Mouse (Mus musculus) hindbrain, embryonic 15.5 days (tissue): Measurements from ENCODE around the gene Arid1b. TPM values are rescaled to one million over a fixed set of nuclear protein-coding genes. Genes with fewer than 3 reads are reported as not detected.

Experiments
- ATAC-seq: fragments of 200-750 bp; cut with Nextera tagmentation; 2 replicates; pipeline ENCODE4 v1.8.0; 2017; ENCODE audit warnings: low read depth, moderate number of reproducible peaks, moderate TSS enrichment; ENCODE audit not compliant: low FRiP score
- H3K27ac ChIP-seq: fragments of 300-500 bp; sonication (generic); replicated peaks from 2 replicates; pipeline ENCODE4 v1.5.1; 2015; ENCODE audit warnings: mild to moderate bottlenecking, inconsistent platforms
- H3K27me3 ChIP-seq: fragments of 300-500 bp; sonication (generic); 2 replicates; pipeline ENCODE4 v1.6.1; 2015; ENCODE audit warnings: control low read depth, inconsistent platforms
- H3K36me3 ChIP-seq: fragments of 300-500 bp; sonication (generic); 2 replicates; pipeline ENCODE4 v1.6.1; 2015; ENCODE audit warnings: control low read depth, inconsistent platforms
- H3K4me1 ChIP-seq: fragments of 300-500 bp; sonication (generic); replicated peaks from 2 replicates; pipeline ENCODE4 v1.6.1; 2015; ENCODE audit warnings: control low read depth, inconsistent platforms
- H3K4me2 ChIP-seq: fragments of 300-500 bp; sonication (generic); 2 replicates; pipeline ENCODE4 v1.6.1; 2015; ENCODE audit warnings: moderate library complexity, mild to moderate bottlenecking, inconsistent platforms
- H3K4me3 ChIP-seq: fragments of 300-500 bp; sonication (generic); 2 replicates; pipeline ENCODE4 v1.5.1; 2015; ENCODE audit warnings: mild to moderate bottlenecking, inconsistent platforms
- H3K9ac ChIP-seq: fragments of 300-500 bp; sonication (generic); 2 replicates; pipeline ENCODE4 v1.6.1; 2015; ENCODE audit warnings: inconsistent platforms
- H3K9me3 ChIP-seq: fragments of 300-500 bp; sonication (generic); 2 replicates; pipeline ENCODE4 v1.6.1; 2016; ENCODE audit warnings: control low read depth, inconsistent platforms
- WGBS: fragments of 180-500 bp; shearing (Covaris S2); methylation state at CpG from one replicate; pipeline ENCODE4 v1.1.7; 2015; 5-methylcytosine and 5-hydroxymethylcytosine counted together
- polyA plus RNA-seq: library from polyadenylated mRNA; unstranded; fragments of >200 nt; fragmentation: Nextera tagmentation; extraction: Ambion mirVana; gene quantifications from 2 replicates; pipeline ENCODE4 v1.2.1, GENCODE M21; 2015

Gene Arid1b
- polyA plus RNA-seq, 1 experiment from 2014 or later = 14.3 TPM

GRCm38 (mm10) chr17:5273118-5273517, 279.0 kb downstream of the Arid1b start:
- Histone ChIP-seq H3K27ac (no peak overlapping the region), H3K36me3 (no peaks in the 10 kb centered on the region), H3K4me1 (peaks cover 36% of the 10 kb centered on the region), H3K27me3 (no peaks in the 10 kb centered on the region), H3K4me2 (no peak overlapping the region), H3K4me3 (no peak overlapping the region), H3K9me3 (no peaks in the 10 kb centered on the region), H3K9ac (no peak overlapping the region)
- WGBS = 75% methylated on average over 3 of the region's 3 CpGs
- no peak for ATAC-seq

GRCm38 (mm10) chr17:5273685-5274084, 279.6 kb downstream of the Arid1b start:
- H3K27me3 ChIP-seq = no peaks in the 10 kb centered on the region
- 72% methylated on average over 3 of the region's 3 CpGs for WGBS

GRCm38 (mm10) chr17:5274429-5274828, 280.3 kb downstream of the Arid1b start:
- H3K4me2 ChIP-seq = no peak overlapping the region
- no peak overlapping the region for H3K4me3 ChIP-seq
- no peak overlapping the region for H3K9ac ChIP-seq
- ATAC-seq = no peak
- H3K4me1 ChIP-seq = peaks cover 32% of the 10 kb centered on the region
- H3K36me3 ChIP-seq = no peaks in the 10 kb centered on the region
- 79% methylated on average over 3 of the region's 3 CpGs for WGBS
- no peaks in the 10 kb centered on the region for H3K9me3 ChIP-seq
- no peak overlapping the region for H3K27ac ChIP-seq
- no peaks in the 10 kb centered on the region for H3K27me3 ChIP-seq

More at GRCm38 (mm10) chr17:5273685-5274084, 279.6 kb downstream of the Arid1b start:
- no peaks in the 10 kb centered on the region for H3K9me3 ChIP-seq
- no peak overlapping the region for H3K4me3 ChIP-seq
- peaks cover 36% of the 10 kb centered on the region for H3K4me1 ChIP-seq
- H3K36me3 ChIP-seq = no peaks in the 10 kb centered on the region
- H3K9ac ChIP-seq = no peak overlapping the region
- ATAC-seq = no peak
- no peak overlapping the region for H3K4me2 ChIP-seq
- H3K27ac ChIP-seq = no peak overlapping the region

GRCm38 (mm10) chr17:5275749-5276148, 281.6 kb downstream of the Arid1b start:
- no peaks in the 10 kb centered on the region for H3K36me3 ChIP-seq
- 92% methylated on average over 6 of the region's 6 CpGs for whole genome bisulfite sequencing
- no peak overlapping the region for H3K9ac ChIP-seq
- no peaks in the 10 kb centered on the region for H3K9me3 ChIP-seq
- H3K4me2 ChIP-seq = no peak overlapping the region
- no peak overlapping the region for H3K27ac ChIP-seq
- peaks cover 19% of the 10 kb centered on the region for H3K4me1 ChIP-seq
- no peak for ATAC-seq
- no peak overlapping the region for H3K4me3 ChIP-seq
- no peaks in the 10 kb centered on the region for H3K27me3 ChIP-seq

GRCm38 (mm10) chr17:5277137-5277871, 283.2 kb downstream of the Arid1b start:
- Histone ChIP-seq H3K36me3 (no peaks in the 10 kb centered on the region), H3K27me3 (no peaks in the 10 kb centered on the region), H3K9me3 (no peaks in the 10 kb centered on the region), H3K4me3 (no peak overlapping the region), H3K27ac (no peak overlapping the region), H3K4me1 (peaks cover 8% of the 10 kb centered on the region; the same call in 1 of the 2 replicates), H3K9ac (no peak overlapping the region), H3K4me2 (no peak overlapping the region)
- WGBS = 92% methylated on average over 17 of the region's 17 CpGs
- no peak for ATAC-seq

- Histone ChIP-seq H3K36me3 (no peaks in the 10 kb centered on the region), H3K27me3 (no peaks in the 10 kb centered on the region), H3K4me1 (peaks cover 15% of the 10 kb centered on the region), H3K27ac (no peak overlapping the region), H3K9ac (no peak overlapping the region), H3K4me2 (no peak overlapping the region), H3K9me3 (no peaks in the 10 kb centered on the region), H3K4me3 (no peak overlapping the region)
- WGBS = 75% methylated on average over 4 of the region's 4 CpGs
- no peak for ATAC-seq
These were observed 286.4 kb downstream of the Arid1b start for GRCm38 (mm10) chr17:5280499-5281053.

- peak; percentile 77 for ATAC-seq
- no peak overlapping the region for H3K27ac ChIP-seq
- 50% methylated on average over 10 of the region's 10 CpGs for WGBS
These were observed 290.7 kb downstream of the Arid1b start for GRCm38 (mm10) chr17:5284783-5285182.

GRCm38 (mm10) chr17:5285877-5286440, 291.8 kb downstream of the Arid1b start:
- H3K9me3 ChIP-seq = no peaks in the 10 kb centered on the region
- H3K4me2 ChIP-seq = no peak overlapping the region
- H3K27ac ChIP-seq = peak overlapping the region; percentile 46
- H3K4me1 ChIP-seq = peaks cover 49% of the 10 kb centered on the region
- no peaks in the 10 kb centered on the region for H3K27me3 ChIP-seq
- 48% methylated on average over 13 of the region's 13 CpGs for WGBS
- H3K4me3 ChIP-seq = no peak overlapping the region
- ATAC-seq = peak; percentile 1; the same call in 1 of the 2 replicates
- H3K9ac ChIP-seq = no peak overlapping the region
- peaks cover 1% of the 10 kb centered on the region for H3K36me3 ChIP-seq

More at GRCm38 (mm10) chr17:5284783-5285182, 290.7 kb downstream of the Arid1b start:
- Histone ChIP-seq H3K9me3 (no peaks in the 10 kb centered on the region), H3K9ac (no peak overlapping the region), H3K36me3 (no peaks in the 10 kb centered on the region), H3K27me3 (no peaks in the 10 kb centered on the region), H3K4me2 (no peak overlapping the region), H3K4me3 (no peak overlapping the region), H3K4me1 (peaks cover 49% of the 10 kb centered on the region)

GRCm38 (mm10) chr17:5286571-5287209, 292.6 kb downstream of the Arid1b start:
- Histone ChIP-seq H3K9ac (no peak overlapping the region), H3K4me2 (no peak overlapping the region), H3K9me3 (no peaks in the 10 kb centered on the region), H3K4me3 (no peak overlapping the region), H3K36me3 (peaks cover 8% of the 10 kb centered on the region), H3K27me3 (no peaks in the 10 kb centered on the region), H3K27ac (peak overlapping the region; percentile 46), H3K4me1 (peaks cover 46% of the 10 kb centered on the region)
- 37% methylated on average over 15 of the region's 15 CpGs for WGBS
- ATAC-seq = peak; percentile 60

GRCm38 (mm10) chr17:5287210-5287591, 293.1 kb downstream of the Arid1b start:
- H3K4me1 ChIP-seq = peaks cover 46% of the 10 kb centered on the region
- H3K9ac ChIP-seq = no peak overlapping the region
- 63% methylated on average over 4 of the region's 4 CpGs for WGBS
- H3K4me3 ChIP-seq = no peak overlapping the region
- no peaks in the 10 kb centered on the region for H3K9me3 ChIP-seq
- no peak for ATAC-seq
- peak overlapping the region; percentile 46; the same call in 1 of the 2 replicates for H3K27ac ChIP-seq
- peaks cover 8% of the 10 kb centered on the region for H3K36me3 ChIP-seq
- H3K27me3 ChIP-seq = no peaks in the 10 kb centered on the region
- H3K4me2 ChIP-seq = no peak overlapping the region

- H3K27ac ChIP-seq = 0 out of 2 replicates have a peak overlapping the region, but pooled peaks have one; percentile 20
- peaks cover 46% of the 10 kb centered on the region for H3K4me1 ChIP-seq
- no peak overlapping the region for H3K4me2 ChIP-seq
- H3K9ac ChIP-seq = no peak overlapping the region
- no peaks in the 10 kb centered on the region for H3K9me3 ChIP-seq
- H3K4me3 ChIP-seq = no peak overlapping the region
- no peaks in the 10 kb centered on the region for H3K27me3 ChIP-seq
- ATAC-seq = no peak
- 67% methylated on average over 9 of the region's 9 CpGs for WGBS
- peaks cover 8% of the 10 kb centered on the region for H3K36me3 ChIP-seq
These were observed 293.5 kb downstream of the Arid1b start for GRCm38 (mm10) chr17:5287641-5288040.
